Mouse (Mus musculus) retina, embryonic 14.5 days (tissue): ENCODE measurements around the gene Nf1.

Experiments used
- DNase-seq: peaks from one replicate; pipeline ENCODE4 v3.0.0-alpha.2; 2015; ENCODE audit warnings: low spot score

Gene Nf1

GRCm38 (mm10) chr11:79329585-79329984 is 9.9 kb upstream of the Nf1 start:
- DNase-seq, result no peak

- no peak for DNase-seq
Observed at GRCm38 (mm10) chr11:79335077-79335476, 4.4 kb upstream of the Nf1 start.

GRCm38 (mm10) chr11:79336722-79337267 is 2.7 kb upstream of the Nf1 start:
- peak; percentile 6 for DNase-seq

- DNase-seq, result peak; percentile 23
Observed at GRCm38 (mm10) chr11:79338621-79339020, 872 bp upstream of the Nf1 start.

- peak; percentile 60 for DNase-seq
Observed at GRCm38 (mm10) chr11:79339808-79340781, 602 bp downstream of the Nf1 start.

GRCm38 (mm10) chr11:79356995-79357394 is 17.5 kb downstream of the Nf1 start:
- no peak for DNase-seq

- DNase-seq, result no peak
Observed at GRCm38 (mm10) chr11:79357397-79357796, 17.9 kb downstream of the Nf1 start.

- no peak for DNase-seq
Observed at GRCm38 (mm10) chr11:79364956-79365355, 25.5 kb downstream of the Nf1 start.

- no peak for DNase-seq
Observed at GRCm38 (mm10) chr11:79366284-79366683, 26.8 kb downstream of the Nf1 start.

GRCm38 (mm10) chr11:79373031-79373430 is 33.5 kb downstream of the Nf1 start:
- peak; percentile 7 for DNase-seq

GRCm38 (mm10) chr11:79398336-79398735 is 58.8 kb downstream of the Nf1 start:
- peak; percentile 91 for DNase-seq

GRCm38 (mm10) chr11:79403625-79404319 is 64.3 kb downstream of the Nf1 start:
- DNase-seq, result no peak

GRCm38 (mm10) chr11:79413761-79414513 is 74.4 kb downstream of the Nf1 start:
- DNase-seq, result no peak

GRCm38 (mm10) chr11:79422496-79422895 is 83.0 kb downstream of the Nf1 start:
- no peak for DNase-seq

GRCm38 (mm10) chr11:79426571-79426970 is 87.1 kb downstream of the Nf1 start:
- no peak for DNase-seq

GRCm38 (mm10) chr11:79427638-79428037 is 88.1 kb downstream of the Nf1 start:
- peak; percentile 82 for DNase-seq

GRCm38 (mm10) chr11:79435252-79435651 is 95.8 kb downstream of the Nf1 start:
- DNase-seq, result no peak

- DNase-seq, result no peak
Observed at GRCm38 (mm10) chr11:79448361-79448760, 108.9 kb downstream of the Nf1 start.

GRCm38 (mm10) chr11:79452966-79453365 is 113.5 kb downstream of the Nf1 start:
- DNase-seq, result no peak

- DNase-seq, result no peak
Observed at GRCm38 (mm10) chr11:79457928-79458327, 118.4 kb downstream of the Nf1 start.

- no peak for DNase-seq
Observed at GRCm38 (mm10) chr11:79459846-79460245, 120.4 kb downstream of the Nf1 start.
